Mouse (Mus musculus) megakaryocyte, adult 5-6 weeks (primary cell): ENCODE measurements around the gene Prkar2a. TPM values are rescaled to one million over a fixed set of nuclear protein-coding genes. Genes with fewer than 3 reads are reported as not detected.
A peak's percentile ranks its signal among the peaks of the same experiment; 100 is the strongest.

Experiments
- ATAC-seq: 2 replicates; pipeline ENCODE4 v1.8.0; 2016; ENCODE audit warnings: mild to moderate bottlenecking, inconsistent platforms; ENCODE audit not compliant: poor library complexity, severe bottlenecking
- total RNA-seq, 2 experiments: library from RNA; stranded (forward) in 1 of 2; stranded (reverse) in 1 of 2; fragments of 153-499, 151-499 nt in 1 of 2; fragments of 221-1000, 200-1000 nt in 1 of 2; gene quantifications; 2 replicates each; pipeline versions ENCODE4 v1.2.3 to v1.2.4; 2015 to 2017

The Prkar2a gene
- total RNA-seq, 2 experiments from 2014 or later = 15.5 to 20.6 TPM

- no peak for ATAC-seq
These were observed 103.2 kb downstream of the Prkar2a start for GRCm38 (mm10) chr9:108792307-108792706.

DNA sequence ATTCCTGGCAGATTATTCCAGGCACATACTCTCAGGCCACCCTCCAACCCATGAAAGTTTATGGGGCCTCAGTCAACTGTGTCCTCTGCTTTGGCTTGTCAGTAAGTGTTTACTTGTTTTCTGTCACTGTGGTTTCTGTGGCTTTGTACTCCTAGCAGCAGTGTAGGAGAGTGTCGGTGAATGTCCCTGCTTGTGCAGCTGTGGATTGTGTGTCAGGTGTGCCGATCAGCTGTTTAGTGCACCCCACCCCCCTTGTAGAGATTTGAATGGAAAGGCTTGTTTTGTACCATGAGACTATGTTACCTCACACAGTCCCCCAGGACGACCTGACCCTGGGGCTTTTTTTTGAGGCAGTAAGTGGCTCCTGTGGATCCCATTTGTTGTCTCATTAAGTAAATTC lies 103.6 kb downstream of the Prkar2a start:
- ATAC-seq = no peak

DNA sequence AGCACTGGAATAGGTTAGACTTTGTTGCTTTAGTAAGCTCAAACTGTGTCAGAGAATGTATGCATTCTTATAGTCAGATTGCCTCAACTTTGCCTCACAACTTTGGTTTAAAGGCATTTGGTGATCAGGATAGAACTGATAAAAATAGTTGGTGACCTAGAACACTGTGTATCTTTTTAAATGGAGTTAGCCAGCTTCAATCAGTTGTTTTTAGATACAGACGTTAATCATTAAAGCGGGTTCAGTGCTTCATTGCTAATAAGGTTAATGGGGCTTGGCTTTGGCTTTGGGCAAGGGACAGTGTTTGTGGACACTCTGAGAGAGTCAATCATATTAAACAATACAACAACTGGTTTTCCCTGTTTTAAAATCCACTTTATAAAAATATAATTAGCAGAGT lies 106.2 kb downstream of the Prkar2a start:
- no peak for ATAC-seq

DNA sequence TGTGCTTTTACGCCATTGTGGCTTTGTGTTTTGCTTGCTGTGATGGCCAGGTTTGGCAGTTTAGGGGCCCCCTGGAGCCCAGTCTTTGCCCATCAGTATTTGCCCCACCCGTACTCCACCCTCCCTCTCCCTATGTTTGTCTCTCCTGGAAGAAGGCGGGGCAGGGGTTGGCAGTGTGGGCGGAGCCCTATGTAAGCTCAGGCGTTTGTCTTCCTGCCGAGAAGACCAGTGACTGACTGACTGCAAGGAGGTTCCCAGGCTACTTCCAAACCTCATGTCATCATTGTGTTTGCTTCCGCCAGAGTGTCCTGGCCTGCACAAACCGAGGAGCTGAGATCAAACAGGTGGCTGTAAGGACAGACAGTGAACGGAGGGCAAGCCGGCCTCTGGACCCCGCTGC lies 106.6 kb downstream of the Prkar2a start:
- ATAC-seq = peak; percentile 43; the same call in 1 of the 2 replicates

GRCm38 (mm10) chr9:108796351-108796981 lies 107.4 kb downstream of the Prkar2a start:
- ATAC-seq = no peak

DNA sequence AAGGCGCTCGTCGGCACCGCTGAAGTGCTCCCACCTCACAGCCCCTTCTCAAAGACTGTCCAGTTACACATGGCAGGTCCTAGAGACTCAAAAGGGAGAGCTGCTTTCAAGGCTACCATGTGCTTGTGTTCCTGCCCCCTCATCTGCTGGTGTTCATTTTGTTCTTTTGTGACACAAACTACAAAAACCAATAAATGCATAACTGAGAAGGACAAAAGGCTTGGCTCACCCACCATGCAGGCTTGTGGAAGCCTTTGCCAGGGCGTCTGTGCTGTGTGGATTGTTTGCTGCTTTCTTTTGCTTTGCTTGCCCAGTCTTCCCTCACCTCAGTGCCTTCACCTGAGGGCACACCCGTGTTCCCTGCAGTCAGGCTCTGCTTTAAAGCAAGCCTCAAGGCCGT lies 108.4 kb downstream of the Prkar2a start:
- no peak for ATAC-seq

- no peak for ATAC-seq
These were observed 109.5 kb downstream of the Prkar2a start for GRCm38 (mm10) chr9:108798508-108799075.

DNA sequence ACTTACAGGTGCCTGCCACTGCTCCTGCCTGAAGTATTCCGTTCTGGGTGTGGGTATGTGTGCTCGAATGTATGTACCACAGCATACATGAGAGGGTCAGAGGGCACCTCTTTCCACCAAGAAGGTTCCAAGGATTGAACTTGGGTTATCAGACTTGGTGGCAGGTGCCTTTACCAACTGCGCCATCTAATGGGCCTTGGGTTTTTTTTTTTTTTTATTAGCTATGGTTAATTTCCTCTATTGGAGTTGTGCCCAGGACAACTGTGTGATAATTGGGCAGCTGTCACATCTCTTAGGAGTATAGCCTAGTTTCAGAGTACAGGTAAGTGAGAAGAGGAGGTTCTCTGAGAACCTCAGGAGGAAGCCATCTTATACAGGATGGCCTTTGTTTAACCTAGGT lies 110.5 kb downstream of the Prkar2a start:
- no peak for ATAC-seq

Other genes starting within 250 kb of the Prkar2a start
- gene Ccdc71, start 228.8 kb upstream of the Prkar2a start, total RNA-seq (2015) = 26.7 and 29.4 TPM in 2 replicates
- gene Ccdc71, start 228.8 kb upstream of the Prkar2a start, total RNA-seq (2017) = 10.9 and 12.8 TPM in 2 replicates
- 0.16 and 0.33 TPM in 2 replicates for gene Klhdc8b, start 227.7 kb upstream of the Prkar2a start, total RNA-seq (2015)
- gene Klhdc8b, start 227.7 kb upstream of the Prkar2a start, total RNA-seq (2017) = 1.0 and 1.3 TPM in 2 replicates
- gene Lamb2, start 209.6 kb upstream of the Prkar2a start, total RNA-seq (2015) = 0.13 and 0.73 TPM in 2 replicates
- 0.33 and 0.37 TPM in 2 replicates for gene Lamb2, start 209.6 kb upstream of the Prkar2a start, total RNA-seq (2017)
- gene Usp19, start 198.7 kb upstream of the Prkar2a start, total RNA-seq (2015) = 29.3 and 33.2 TPM in 2 replicates
- gene Usp19, start 198.7 kb upstream of the Prkar2a start, total RNA-seq (2017) = 34.8 and 36.3 TPM in 2 replicates
- 120 and 137 TPM in 2 replicates for gene Qars, start 181.6 kb upstream of the Prkar2a start, total RNA-seq (2015)
- gene Qars, start 181.6 kb upstream of the Prkar2a start, total RNA-seq (2017) = 130 and 144 TPM in 2 replicates
- 68.1 and 74.0 TPM in 2 replicates for gene Qrich1, start 172.5 kb upstream of the Prkar2a start, total RNA-seq (2015)
- gene Qrich1, start 172.5 kb upstream of the Prkar2a start, total RNA-seq (2017) = 97.9 and 109 TPM in 2 replicates
- gene Impdh2, start 129.0 kb upstream of the Prkar2a start, total RNA-seq (2015) = 87.2 and 93.2 TPM in 2 replicates
- gene Impdh2, start 129.0 kb upstream of the Prkar2a start, total RNA-seq (2017) = 118 and 119 TPM in 2 replicates
- gene Ndufaf3, start 121.9 kb upstream of the Prkar2a start, total RNA-seq (2015) = 36.8 and 40.7 TPM in 2 replicates
- 15.2 and 22.7 TPM in 2 replicates for gene Ndufaf3, start 121.9 kb upstream of the Prkar2a start, total RNA-seq (2017)
- gene Dalrd3, start 119.4 kb upstream of the Prkar2a start, total RNA-seq (2015) = 46.8 and 52.0 TPM in 2 replicates
- 21.9 and 22.5 TPM in 2 replicates for gene Dalrd3, start 119.4 kb upstream of the Prkar2a start, total RNA-seq (2017)
- gene Wdr6, start 110.6 kb upstream of the Prkar2a start, total RNA-seq (2015) = 2.1 and 3.3 TPM in 2 replicates
- 3.1 and 4.0 TPM in 2 replicates for gene Wdr6, start 110.6 kb upstream of the Prkar2a start, total RNA-seq (2017)
- gene P4htm, start 91.6 kb upstream of the Prkar2a start, total RNA-seq (2015) = 0.18 and 0.21 TPM in 2 replicates
- gene P4htm, start 91.6 kb upstream of the Prkar2a start, total RNA-seq (2017) = not detected in 2 replicates
- gene Arih2, start 39.9 kb upstream of the Prkar2a start, total RNA-seq (2015) = 18.0 and 21.3 TPM in 2 replicates
- gene Arih2, start 39.9 kb upstream of the Prkar2a start, total RNA-seq (2017) = 56.0 and 57.5 TPM in 2 replicates
- gene Slc25a20, start 27.2 kb upstream of the Prkar2a start, total RNA-seq (2015) = 18.4 and 20.2 TPM in 2 replicates
- 22.0 and 22.9 TPM in 2 replicates for gene Slc25a20, start 27.2 kb upstream of the Prkar2a start, total RNA-seq (2017)
- 10.6 and 15.8 TPM in 2 replicates for gene Ip6k2, start 94.5 kb downstream of the Prkar2a start, total RNA-seq (2015)
- 30.6 and 35.4 TPM in 2 replicates for gene Ip6k2, start 94.5 kb downstream of the Prkar2a start, total RNA-seq (2017)
- 13.9 and 19.3 TPM in 2 replicates for gene Nckipsd, start 119.1 kb downstream of the Prkar2a start, total RNA-seq (2015)
- 11.5 and 14.8 TPM in 2 replicates for gene Nckipsd, start 119.1 kb downstream of the Prkar2a start, total RNA-seq (2017)
- 3.9 and 5.7 TPM in 2 replicates for gene Celsr3, start 137.0 kb downstream of the Prkar2a start, total RNA-seq (2015)
- gene Celsr3, start 137.0 kb downstream of the Prkar2a start, total RNA-seq (2017) = 2.4 and 3.3 TPM in 2 replicates
- 10.0 and 14.2 TPM in 2 replicates for gene Slc26a6, start 164.0 kb downstream of the Prkar2a start, total RNA-seq (2015)
- gene Slc26a6, start 164.0 kb downstream of the Prkar2a start, total RNA-seq (2017) = 2.7 and 4.5 TPM in 2 replicates
- 1.2 TPM in 1 of 2 replicates, not detected in the other for gene Tmem89, start 225.3 kb downstream of the Prkar2a start, total RNA-seq (2015)
- 0.28 TPM in 1 of 2 replicates, not detected in the other for gene Tmem89, start 225.3 kb downstream of the Prkar2a start, total RNA-seq (2017)
- gene Uqcrc1, start 247.3 kb downstream of the Prkar2a start, total RNA-seq (2015) = 81.6 and 86.0 TPM in 2 replicates
- gene Uqcrc1, start 247.3 kb downstream of the Prkar2a start, total RNA-seq (2017) = 155 and 187 TPM in 2 replicates